Mouse (Mus musculus): ENCODE results near the gene Clec16a.

- TF ChIP-seq CTCF (IDR thresholded peaks at IDR 0.05; ENCODE audit: extremely low read depth, insufficient read depth, low read length) (no peak), POLR2A (IDR thresholded peaks at IDR 0.05; ENCODE audit: extremely low read depth, insufficient read depth, low read length) (no peak)
These were observed 115.4 kb downstream of the Clec16a start for GRCm38 (mm10) chr16:10660526-10660925.

All from cortical plate, adult 2 months (tissue).